Mouse (Mus musculus): ENCODE results near the gene Ccnjl.

DNA sequence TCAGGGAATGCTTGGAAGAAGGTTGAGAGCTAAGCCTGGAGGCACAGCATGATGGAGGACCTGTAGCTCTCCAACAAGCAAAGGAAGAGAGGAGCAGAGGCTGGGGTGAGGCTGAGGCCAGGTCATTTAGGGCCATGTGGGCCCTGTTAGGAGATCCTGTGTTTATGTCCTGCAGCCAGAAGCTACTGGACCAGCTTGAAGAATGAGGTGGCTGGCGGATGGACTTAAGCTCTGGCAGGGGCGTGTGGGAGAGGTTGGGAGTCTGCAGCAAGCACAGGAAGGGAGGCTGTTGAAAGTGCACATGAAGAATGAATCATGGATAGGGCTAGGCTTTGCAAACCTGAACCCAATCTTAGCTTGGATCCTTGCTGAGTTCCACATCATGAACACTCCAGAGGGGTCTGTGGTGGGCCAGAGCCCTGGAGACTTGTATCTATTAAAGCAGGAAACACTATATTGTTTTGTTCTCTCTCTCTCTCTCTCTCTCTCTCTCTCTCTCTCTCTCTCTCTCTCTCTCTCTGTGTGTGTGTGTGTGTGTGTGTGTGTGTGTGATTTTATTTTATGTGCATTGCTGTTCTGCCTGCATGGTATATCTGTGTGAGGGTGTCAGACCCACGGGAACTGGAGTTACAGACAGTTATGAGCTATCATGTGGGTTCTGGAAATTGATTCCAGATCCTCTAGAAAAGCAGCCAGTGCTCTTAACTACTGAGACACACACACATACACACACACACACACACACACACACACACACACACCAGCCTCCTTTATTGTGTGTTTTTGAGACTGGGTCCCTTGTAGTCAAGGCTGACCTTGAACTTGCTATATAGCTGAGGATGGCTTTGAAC is 46.7 kb upstream of the Ccnjl start:
- no peak for TF ChIP-seq GATA1 (IDR thresholded peaks at IDR 0.05; ENCODE audit: borderline replicate concordance, low read length)
- no peak for TF ChIP-seq FLI1 (IDR thresholded peaks at IDR 0.05; ENCODE audit: low read length)
